Mouse (Mus musculus) limb, embryonic 12.5 days (tissue): ENCODE data around the gene Cacna1d. TPM values are rescaled to one million over a fixed set of nuclear protein-coding genes. Genes with fewer than 3 reads are reported as not detected.
A peak's percentile ranks its signal among the peaks of the same experiment; 100 is the strongest.

Experiments used
- ATAC-seq: fragments of 200-750 bp; cut with Nextera tagmentation; 2 replicates; pipeline ENCODE4 v1.8.0; 2017; ENCODE audit warnings: low read depth, moderate TSS enrichment; ENCODE audit not compliant: insufficient number of reproducible peaks, insufficient read depth, low FRiP score, low TSS enrichment
- H3K27ac ChIP-seq: fragments of 300-500 bp; sonication (generic); 2 replicates; pipeline ENCODE4 v1.5.1; 2016; ENCODE audit warnings: mild to moderate bottlenecking, moderate library complexity
- H3K27me3 ChIP-seq: fragments of 300-500 bp; sonication (generic); 2 replicates; pipeline ENCODE4 v1.6.1; 2016; ENCODE audit warnings: mild to moderate bottlenecking, moderate library complexity
- H3K36me3 ChIP-seq: fragments of 300-500 bp; sonication (generic); 2 replicates; pipeline ENCODE4 v1.6.1; 2016; ENCODE audit warnings: mild to moderate bottlenecking, moderate library complexity
- H3K4me1 ChIP-seq: fragments of 300-500 bp; sonication (generic); replicated peaks from 2 replicates; pipeline ENCODE4 v1.6.1; 2016
- H3K4me2 ChIP-seq: fragments of 300-500 bp; sonication (generic); 2 replicates; pipeline ENCODE4 v1.6.1; 2016; ENCODE audit warnings: mild to moderate bottlenecking, moderate library complexity
- H3K4me3 ChIP-seq: fragments of 300-500 bp; sonication (generic); replicated peaks from 2 replicates; pipeline ENCODE4 v1.5.1; 2016; ENCODE audit warnings: mild to moderate bottlenecking
- H3K9ac ChIP-seq: fragments of 300-500 bp; sonication (generic); replicated peaks from 2 replicates; pipeline ENCODE4 v1.6.1; 2016; ENCODE audit warnings: mild to moderate bottlenecking, moderate library complexity
- H3K9me3 ChIP-seq: fragments of 300-500 bp; sonication (generic); 2 replicates; pipeline ENCODE4 v1.6.1; 2016; ENCODE audit warnings: mild to moderate bottlenecking, moderate library complexity
- WGBS: fragments of 180-500 bp; shearing (Covaris S2); methylation state at CpG from one replicate; pipeline ENCODE4 v1.1.7; 2016; 5-methylcytosine and 5-hydroxymethylcytosine counted together
- polyA plus RNA-seq: library from polyadenylated mRNA; unstranded; fragments of >200 nt; fragmentation: Nextera tagmentation; extraction: Ambion mirVana; gene quantifications from 2 replicates; pipeline ENCODE4 v1.2.1, GENCODE M21; 2016

Cacna1d gene
- polyA plus RNA-seq, 1 experiment from 2014 or later = 3.0 TPM

DNA sequence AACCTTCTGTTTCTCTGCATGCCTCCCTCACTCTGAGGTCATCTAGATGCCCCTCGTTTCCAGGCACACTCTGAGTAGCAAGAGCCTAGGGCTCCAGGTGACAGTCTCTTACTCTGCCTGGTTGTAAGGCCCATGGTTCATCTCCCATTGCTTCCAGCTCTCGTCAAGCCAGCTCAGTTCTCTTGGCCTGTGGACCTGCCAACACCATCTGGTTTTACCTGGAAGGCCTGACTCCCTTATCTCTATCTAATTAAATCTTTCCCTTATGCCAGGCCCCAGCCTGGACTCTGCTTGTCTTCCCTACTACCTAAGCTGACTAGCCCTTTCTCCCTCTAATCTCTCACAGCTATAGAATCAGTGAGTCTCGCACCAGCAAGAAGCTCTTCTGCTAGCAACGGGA, 124.2 kb downstream of the Cacna1d start:
- H3K36me3 ChIP-seq = no peaks in the 10 kb centered on the region
- H3K9ac ChIP-seq = no peak overlapping the region
- ATAC-seq = no peak
- no peak overlapping the region for H3K4me2 ChIP-seq
- H3K4me3 ChIP-seq = no peak overlapping the region
- 83% methylated on average over 4 of the region's 4 CpGs for WGBS
- no peaks in the 10 kb centered on the region for H3K9me3 ChIP-seq
- no peaks in the 10 kb centered on the region for H3K4me1 ChIP-seq
- H3K27me3 ChIP-seq = no peaks in the 10 kb centered on the region
- no peak overlapping the region for H3K27ac ChIP-seq

- no peak overlapping the region for H3K9ac ChIP-seq
- H3K27ac ChIP-seq = no peak overlapping the region
- no peak overlapping the region for H3K4me3 ChIP-seq
- H3K36me3 ChIP-seq = no peaks in the 10 kb centered on the region
- H3K9me3 ChIP-seq = no peaks in the 10 kb centered on the region
- 60% methylated on average over 5 of the region's 5 CpGs for WGBS
- peaks cover 8% of the 10 kb centered on the region; the same call in 1 of the 2 replicates for H3K4me1 ChIP-seq
- no peaks in the 10 kb centered on the region for H3K27me3 ChIP-seq
- no peak overlapping the region for H3K4me2 ChIP-seq
- no peak for ATAC-seq
Measured at GRCm38 (mm10) chr14:30365866-30366265, 125.4 kb downstream of the Cacna1d start.

DNA sequence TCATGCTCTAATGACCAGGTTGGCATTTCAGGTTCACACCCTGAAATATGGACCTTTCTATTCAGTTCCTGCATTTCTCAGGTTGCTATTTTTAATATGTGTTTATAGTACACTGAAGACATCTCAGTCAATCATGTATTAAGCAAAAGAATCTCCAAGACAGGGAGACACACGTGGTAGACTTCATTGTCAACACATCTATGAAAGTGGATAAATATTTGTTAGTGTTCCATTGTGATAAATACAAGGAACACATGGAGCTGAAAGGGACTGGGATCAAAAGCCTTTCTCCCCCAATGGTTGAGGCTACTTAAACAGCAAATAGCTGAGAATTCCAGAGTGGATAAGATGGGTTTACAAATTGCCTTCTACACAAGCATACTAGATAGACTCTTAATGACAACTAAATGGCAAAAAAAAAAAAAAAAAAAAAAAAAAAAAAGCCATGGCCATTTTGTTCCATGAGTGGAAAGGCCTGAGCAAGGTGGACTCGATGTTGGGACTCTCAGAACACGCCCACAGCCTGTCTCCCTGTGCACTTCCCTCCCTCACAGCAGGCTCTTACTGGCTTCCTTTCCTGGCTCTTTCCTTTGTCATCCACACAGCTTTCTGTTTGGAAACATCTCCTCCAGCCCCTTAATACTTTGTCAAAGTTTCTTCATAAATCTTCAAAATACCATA, 127.6 kb downstream of the Cacna1d start:
- no peaks in the 10 kb centered on the region for H3K36me3 ChIP-seq
- no peaks in the 10 kb centered on the region for H3K9me3 ChIP-seq
- no peak overlapping the region for H3K9ac ChIP-seq
- H3K4me3 ChIP-seq = no peak overlapping the region
- ATAC-seq = no peak
- 76% methylated on average over 3 of the region's 3 CpGs for WGBS
- H3K27me3 ChIP-seq = no peaks in the 10 kb centered on the region
- H3K27ac ChIP-seq = no peak overlapping the region
- H3K4me2 ChIP-seq = no peak overlapping the region
- H3K4me1 ChIP-seq = peaks cover 12% of the 10 kb centered on the region; the same call in 1 of the 2 replicates

DNA sequence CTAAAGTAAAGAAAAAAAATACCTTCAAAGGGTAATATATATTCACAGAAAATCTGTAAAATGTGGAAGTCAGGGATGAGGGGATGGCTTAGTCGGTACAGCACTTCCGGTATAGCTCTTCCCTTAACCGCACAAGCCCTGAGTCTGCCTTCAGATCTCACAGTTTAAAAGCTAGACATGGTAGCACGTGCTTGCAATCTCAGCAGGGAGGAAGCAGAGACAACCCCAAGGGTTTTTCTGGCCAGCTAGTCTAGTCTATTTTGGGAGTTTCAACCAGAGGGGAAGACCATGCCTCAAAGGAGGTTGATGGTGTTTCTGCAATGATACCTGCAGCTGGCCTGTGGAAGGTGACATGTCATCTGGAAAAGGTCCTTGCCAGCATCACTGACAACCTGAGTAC, 128.9 kb downstream of the Cacna1d start:
- H3K36me3 ChIP-seq = no peaks in the 10 kb centered on the region
- peaks cover 14% of the 10 kb centered on the region; the same call in 1 of the 2 replicates for H3K4me1 ChIP-seq
- WGBS = 83% methylated on average over 4 of the region's 4 CpGs
- no peak for ATAC-seq
- H3K27ac ChIP-seq = no peak overlapping the region
- no peak overlapping the region for H3K4me2 ChIP-seq
- no peak overlapping the region for H3K4me3 ChIP-seq
- no peaks in the 10 kb centered on the region for H3K27me3 ChIP-seq
- H3K9me3 ChIP-seq = no peaks in the 10 kb centered on the region
- H3K9ac ChIP-seq = no peak overlapping the region

DNA sequence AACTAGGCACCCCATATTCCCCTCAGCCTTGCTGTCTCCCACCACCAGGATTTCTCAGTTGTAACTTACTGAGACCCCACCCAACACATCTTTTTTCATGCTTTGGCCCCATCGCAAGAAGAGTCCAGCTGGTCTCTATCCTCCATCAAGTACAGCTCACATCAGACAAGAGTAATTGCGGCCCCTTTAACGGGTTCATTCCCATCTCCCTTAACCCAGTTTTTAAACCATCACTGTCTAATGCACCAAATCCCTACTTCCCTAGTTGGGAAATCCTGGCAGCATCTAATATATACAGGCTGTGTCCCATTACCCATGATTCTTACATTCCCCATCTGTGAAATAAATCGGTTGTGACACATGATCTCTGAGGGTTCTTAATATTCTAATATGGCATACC, 130.8 kb downstream of the Cacna1d start:
- H3K36me3 ChIP-seq = no peaks in the 10 kb centered on the region
- H3K9ac ChIP-seq = no peak overlapping the region
- H3K27me3 ChIP-seq = 0 out of 2 replicates have a peak, but pooled peaks cover 3% of the 10 kb centered on the region
- H3K27ac ChIP-seq = no peak overlapping the region
- no peak for ATAC-seq
- no peak overlapping the region for H3K4me3 ChIP-seq
- H3K4me1 ChIP-seq = peaks cover 18% of the 10 kb centered on the region
- no peaks in the 10 kb centered on the region for H3K9me3 ChIP-seq
- H3K4me2 ChIP-seq = no peak overlapping the region
- WGBS = 59% methylated on average over 4 of the region's 4 CpGs

DNA sequence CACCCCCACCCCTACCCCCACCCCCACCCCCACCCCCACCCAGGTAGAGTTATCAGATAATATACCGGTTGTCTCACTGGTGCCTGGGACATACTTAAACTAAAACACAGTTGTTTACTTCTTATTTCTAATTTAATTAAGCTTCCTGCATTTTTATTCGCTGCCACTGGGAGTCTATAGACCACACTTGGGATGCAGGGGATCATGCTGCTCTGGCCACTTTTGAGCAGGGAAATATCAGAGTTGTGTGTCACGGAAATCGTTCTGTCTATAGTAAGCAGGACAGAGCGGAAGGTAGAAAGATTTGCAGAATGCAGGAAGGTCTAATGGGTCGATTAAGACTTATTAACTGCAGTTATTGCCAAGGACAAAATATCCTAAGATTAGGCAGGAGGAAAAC, 131.3 kb downstream of the Cacna1d start:
- Histone ChIP-seq H3K4me2 (no peak overlapping the region), H3K9ac (no peak overlapping the region), H3K9me3 (no peaks in the 10 kb centered on the region), H3K4me1 (peaks cover 18% of the 10 kb centered on the region), H3K27ac (no peak overlapping the region), H3K36me3 (no peaks in the 10 kb centered on the region), H3K4me3 (no peak overlapping the region), H3K27me3 (peaks cover 8% of the 10 kb centered on the region; the same call in 1 of the 2 replicates)
- ATAC-seq = no peak
- 74% methylated on average over 6 of the region's 6 CpGs for WGBS

GRCm38 (mm10) chr14:30358028-30358427, 133.2 kb downstream of the Cacna1d start:
- Histone ChIP-seq H3K9ac (no peak overlapping the region), H3K36me3 (no peaks in the 10 kb centered on the region), H3K4me3 (no peak overlapping the region), H3K27ac (no peak overlapping the region), H3K9me3 (no peaks in the 10 kb centered on the region), H3K4me2 (no peak overlapping the region), H3K27me3 (peaks cover 19% of the 10 kb centered on the region), H3K4me1 (peaks cover 28% of the 10 kb centered on the region)
- no peak for ATAC-seq
- 50% methylated on average over 1 of the region's 1 CpGs for whole genome bisulfite sequencing

DNA sequence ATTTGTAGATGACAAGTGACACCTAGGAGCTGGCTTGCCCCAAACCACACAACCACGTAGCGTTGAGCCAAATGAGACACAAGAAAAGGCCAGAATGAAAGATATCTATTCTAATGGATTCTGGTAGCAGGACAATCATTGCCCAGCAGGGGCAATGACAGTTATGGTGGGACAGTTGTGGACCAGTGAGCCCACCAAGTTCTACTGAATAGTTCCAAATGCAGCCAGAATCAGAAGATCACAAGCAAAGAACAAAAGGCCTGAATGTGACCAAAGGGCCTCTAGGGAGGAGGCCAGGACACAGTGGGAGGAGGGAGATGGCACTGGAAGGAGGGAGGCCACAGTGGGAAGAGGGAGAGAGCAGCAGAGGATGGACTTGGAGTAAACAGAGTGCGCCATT, 134.8 kb downstream of the Cacna1d start:
- WGBS = 86% methylated on average over 3 of the region's 3 CpGs
- Histone ChIP-seq H3K4me3 (no peak overlapping the region), H3K9me3 (no peaks in the 10 kb centered on the region), H3K9ac (no peak overlapping the region), H3K4me2 (no peak overlapping the region), H3K27ac (no peak overlapping the region), H3K27me3 (peaks cover 33% of the 10 kb centered on the region), H3K4me1 (peaks cover 36% of the 10 kb centered on the region), H3K36me3 (no peaks in the 10 kb centered on the region)
- no peak for ATAC-seq

GRCm38 (mm10) chr14:30354761-30355160, 136.5 kb downstream of the Cacna1d start:
- H3K9me3 ChIP-seq = no peaks in the 10 kb centered on the region
- H3K4me2 ChIP-seq = peak overlapping the region; percentile 15; the same call in 1 of the 2 replicates
- H3K9ac ChIP-seq = no peak overlapping the region
- WGBS = 51% methylated on average over 3 of the region's 3 CpGs
- no peaks in the 10 kb centered on the region for H3K36me3 ChIP-seq
- H3K27me3 ChIP-seq = peaks cover 43% of the 10 kb centered on the region
- ATAC-seq = no peak
- no peak overlapping the region for H3K4me3 ChIP-seq
- H3K4me1 ChIP-seq = peaks cover 30% of the 10 kb centered on the region
- H3K27ac ChIP-seq = no peak overlapping the region

DNA sequence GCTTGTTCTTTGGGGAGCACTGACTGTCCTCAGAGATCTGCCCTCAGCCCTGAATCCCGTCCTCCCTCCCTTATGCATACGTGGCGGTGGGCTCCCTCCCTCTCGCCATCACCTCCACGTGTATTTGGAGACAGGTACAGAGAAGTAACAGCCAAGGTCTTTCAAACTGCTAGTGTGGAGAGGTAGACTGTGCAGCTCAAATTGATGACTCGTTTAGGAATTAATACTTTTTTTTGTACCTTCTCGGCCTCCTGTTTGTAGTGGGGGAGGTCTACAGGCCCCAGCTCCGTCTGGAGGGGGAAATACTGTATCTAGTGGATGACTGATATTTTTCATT, 137.2 kb downstream of the Cacna1d start:
- Histone ChIP-seq H3K4me1 (peaks cover 34% of the 10 kb centered on the region), H3K4me2 (peak overlapping the region; percentile 83), H3K36me3 (no peaks in the 10 kb centered on the region), H3K4me3 (peak overlapping the region; percentile 64), H3K9me3 (no peaks in the 10 kb centered on the region), H3K27ac (peak overlapping the region; percentile 2; the same call in 1 of the 2 replicates), H3K27me3 (peaks cover 43% of the 10 kb centered on the region), H3K9ac (peak overlapping the region; percentile 73)
- WGBS = 5% methylated on average over 8 of the region's 8 CpGs
- ATAC-seq = 0 out of 2 replicates have a peak, but pooled peaks have one; percentile 30

- WGBS = under 1% methylated on average over 88 of the region's 114 CpGs
- ATAC-seq = peak; percentile 46; the same call in 1 of the 2 replicates
- Histone ChIP-seq H3K4me1 (peaks cover 35% of the 10 kb centered on the region), H3K27ac (peak overlapping the region; percentile 2; the same call in 1 of the 2 replicates), H3K9me3 (no peaks in the 10 kb centered on the region), H3K36me3 (no peaks in the 10 kb centered on the region), H3K9ac (peak overlapping the region; percentile 73), H3K4me2 (peak overlapping the region; percentile 83), H3K27me3 (peaks cover 43% of the 10 kb centered on the region), H3K4me3 (peak overlapping the region; percentile 64)
Measured at GRCm38 (mm10) chr14:30353291-30354126, 137.7 kb downstream of the Cacna1d start.
